Mouse (Mus musculus) inflammation-experienced regulatory T-cells, adult 6 months (primary cell): ENCODE data around the gene Jarid2. TPM values are rescaled to one million over a fixed set of nuclear protein-coding genes. Genes with fewer than 3 reads are reported as not detected.

Experiments used
- ATAC-seq: one replicate; pipeline ENCODE4 v1.8.0; 2017
- polyA plus RNA-seq, 3 experiments: library from polyadenylated mRNA; unstranded; fragments of 100-300 nt; shearing (Covaris generic); gene quantifications; one replicate each; pipeline ENCODE4 v1.2.1; 2017

The Jarid2 gene
- polyA plus RNA-seq, 3 experiments from 2014 or later: 42.0 to 59.1 (median 56.1) TPM

DNA sequence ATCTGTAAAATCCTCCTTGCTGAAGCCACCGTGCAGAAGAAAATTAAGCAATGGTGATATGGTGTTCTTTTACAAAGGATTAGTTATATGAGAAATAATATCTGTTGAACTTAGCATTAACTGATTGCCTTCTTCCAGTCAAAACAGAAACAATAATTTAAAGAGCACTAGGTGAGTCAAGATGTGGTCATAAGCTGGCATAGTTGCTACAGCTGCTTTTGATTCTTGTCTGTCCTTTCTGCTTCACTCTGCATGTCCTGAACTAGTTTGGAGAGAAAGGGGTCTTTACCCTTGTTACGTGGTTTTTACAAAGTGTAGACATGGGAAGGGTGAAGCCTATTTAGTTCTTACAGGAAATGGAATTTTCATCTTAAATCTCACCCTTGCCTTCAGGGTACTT lies 51.9 kb downstream of the Jarid2 start:
- ATAC-seq: no peak

DNA sequence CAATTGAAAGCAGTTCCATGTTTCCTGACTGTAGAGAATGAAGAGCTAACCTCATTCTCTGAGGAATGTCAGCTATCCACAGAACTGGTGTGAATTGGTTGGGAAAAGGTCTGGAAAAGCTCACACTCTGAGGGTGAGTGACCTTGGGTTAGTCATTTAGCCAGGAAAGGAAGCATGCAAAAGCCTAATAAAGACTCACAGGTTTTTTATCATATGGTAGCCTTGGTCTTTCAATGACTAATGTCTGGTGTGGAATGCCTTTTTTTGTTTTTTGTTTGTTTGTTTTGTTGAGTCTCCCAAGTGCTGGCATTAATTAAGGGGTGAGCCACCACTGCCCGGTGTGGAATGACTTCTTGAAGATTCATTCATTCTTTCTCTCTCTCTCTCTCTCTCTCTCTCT lies 55.3 kb downstream of the Jarid2 start:
- ATAC-seq: no peak

DNA sequence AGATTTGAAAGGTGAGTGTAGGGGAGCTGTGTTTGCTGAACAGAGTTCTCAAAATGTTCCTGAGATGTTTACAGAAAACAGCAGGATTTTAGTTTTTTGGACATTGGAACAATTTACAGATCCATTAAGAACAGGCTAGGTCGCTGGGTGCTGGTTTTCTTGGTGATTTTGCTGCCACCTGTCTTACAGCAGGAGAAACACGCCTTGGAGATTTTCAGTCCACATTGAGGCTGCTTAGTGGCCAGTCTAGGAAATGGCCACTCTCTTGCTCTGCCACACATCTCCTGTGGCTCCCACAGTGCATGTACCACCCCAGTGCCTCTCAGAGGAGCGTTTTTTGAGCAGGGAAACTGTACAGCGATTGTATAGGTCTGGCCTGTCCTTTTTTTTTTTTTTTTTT lies 57.0 kb downstream of the Jarid2 start:
- peak; percentile 46 for ATAC-seq

DNA sequence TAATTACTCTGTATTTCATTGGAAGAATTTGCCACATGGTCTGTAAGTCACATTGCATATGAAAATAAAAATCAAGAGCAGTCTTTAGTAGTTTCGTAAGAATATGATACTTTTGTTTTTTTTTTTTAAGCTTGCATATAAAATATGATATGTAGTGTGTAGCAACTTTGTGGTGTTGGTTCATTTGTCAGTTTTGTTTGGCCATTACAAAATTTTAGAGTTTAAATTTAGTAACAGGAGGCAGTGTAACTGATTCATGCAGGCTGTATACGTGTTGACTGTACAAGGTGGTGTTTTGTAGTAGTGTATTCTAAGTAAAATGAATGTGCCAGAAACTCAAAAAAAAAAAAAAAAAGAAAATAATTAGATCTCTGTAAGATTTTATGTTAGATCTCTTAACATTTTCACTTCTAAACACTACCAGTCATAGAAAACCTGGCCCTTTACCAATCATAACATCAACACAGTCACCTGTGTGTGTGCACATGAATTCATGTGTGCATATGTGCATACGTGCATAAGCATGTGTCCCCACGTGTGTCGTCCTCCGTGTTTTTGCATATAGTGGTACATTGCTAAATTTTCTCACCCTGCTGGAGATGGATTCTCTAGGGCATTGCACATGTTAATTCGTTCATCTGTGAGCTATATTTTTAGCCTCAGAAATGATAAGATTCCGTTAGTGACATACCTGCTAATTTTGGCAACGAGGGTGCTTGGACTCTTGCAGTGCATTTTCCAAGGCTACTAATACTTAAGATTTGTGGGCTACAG lies 59.3 kb downstream of the Jarid2 start:
- no peak for ATAC-seq

DNA sequence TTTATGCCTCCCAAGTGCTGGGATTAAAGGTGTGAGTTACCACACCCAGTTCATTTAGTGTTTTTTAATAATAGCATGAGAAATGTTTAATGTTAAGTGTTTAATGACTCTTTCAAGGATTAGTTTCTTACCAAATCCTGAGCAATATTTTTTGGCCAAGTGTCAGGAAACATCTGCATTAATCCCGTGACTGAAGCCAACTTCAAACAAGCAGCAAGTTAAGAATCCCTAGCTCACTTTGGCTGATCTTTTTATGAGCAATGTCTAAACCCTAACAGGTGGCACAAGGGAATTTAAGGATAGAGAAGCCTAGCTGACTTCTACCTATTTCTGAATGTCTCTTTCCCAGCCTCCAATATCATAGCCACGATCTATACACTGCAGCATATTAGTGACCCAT lies 60.7 kb downstream of the Jarid2 start:
- no peak for ATAC-seq

DNA sequence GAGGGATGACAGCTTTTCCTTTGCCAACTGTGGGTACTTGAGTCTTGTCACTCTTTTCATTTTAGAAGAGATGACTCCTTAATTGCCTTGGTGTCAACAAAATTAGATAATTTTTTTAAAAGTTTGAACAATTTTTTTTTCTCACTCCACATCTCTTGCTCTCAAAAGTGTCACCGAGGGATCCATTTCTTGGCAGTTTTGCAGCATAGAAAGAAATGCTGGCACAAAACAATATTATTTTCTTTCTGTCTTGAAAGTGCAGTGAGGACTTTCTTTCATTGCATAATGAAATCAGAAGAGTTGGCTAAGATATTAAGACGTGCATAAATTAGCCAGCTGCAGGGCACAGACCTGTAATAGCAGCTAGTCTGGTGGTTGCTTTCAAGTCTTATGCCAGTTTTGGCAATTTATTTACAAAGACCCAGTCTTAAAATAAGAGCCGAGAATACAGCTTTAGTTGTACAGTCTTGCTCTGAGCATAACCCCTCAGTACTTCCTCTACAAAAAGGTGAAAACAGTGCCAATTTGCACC lies 63.2 kb downstream of the Jarid2 start:
- no peak for ATAC-seq

DNA sequence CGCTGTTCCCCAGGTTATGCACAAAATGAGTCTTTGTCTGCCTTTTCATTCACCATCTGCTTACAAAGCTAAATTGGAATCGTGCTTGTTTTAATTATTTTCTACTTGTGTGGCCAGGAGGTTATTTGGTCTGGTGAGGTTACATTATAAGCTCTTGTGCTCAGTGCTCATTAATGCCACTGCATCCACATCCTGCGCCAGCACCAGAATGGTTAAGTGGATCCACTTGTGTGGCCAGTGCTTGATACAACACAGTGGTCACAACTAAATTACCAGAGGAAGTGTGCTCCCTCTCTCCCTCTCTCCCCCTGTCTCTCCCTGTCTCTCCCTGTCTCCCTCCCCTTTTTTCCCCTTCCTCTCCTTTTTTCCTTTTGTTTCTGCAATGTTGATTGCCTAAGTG lies 66.6 kb downstream of the Jarid2 start:
- ATAC-seq: no peak

DNA sequence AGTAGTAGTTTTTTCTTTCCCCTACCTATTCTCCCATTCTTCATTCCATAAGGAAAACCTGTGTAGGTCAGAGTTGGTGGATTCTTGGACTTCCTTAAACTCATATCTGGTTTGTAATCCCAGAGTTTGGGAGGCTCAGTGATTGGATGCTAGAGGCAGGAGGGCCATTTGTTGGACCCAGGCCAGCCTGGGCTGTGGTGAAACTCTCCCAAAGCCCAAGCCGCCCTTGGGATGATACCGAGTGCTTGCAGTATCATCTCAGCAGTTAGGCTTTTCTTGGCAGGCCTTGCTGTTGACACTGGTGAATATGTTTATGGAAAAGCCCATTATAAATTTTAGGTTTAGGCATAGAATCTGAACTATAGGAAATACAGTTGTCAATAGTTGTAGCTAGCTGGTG lies 67.5 kb downstream of the Jarid2 start:
- ATAC-seq: no peak

DNA sequence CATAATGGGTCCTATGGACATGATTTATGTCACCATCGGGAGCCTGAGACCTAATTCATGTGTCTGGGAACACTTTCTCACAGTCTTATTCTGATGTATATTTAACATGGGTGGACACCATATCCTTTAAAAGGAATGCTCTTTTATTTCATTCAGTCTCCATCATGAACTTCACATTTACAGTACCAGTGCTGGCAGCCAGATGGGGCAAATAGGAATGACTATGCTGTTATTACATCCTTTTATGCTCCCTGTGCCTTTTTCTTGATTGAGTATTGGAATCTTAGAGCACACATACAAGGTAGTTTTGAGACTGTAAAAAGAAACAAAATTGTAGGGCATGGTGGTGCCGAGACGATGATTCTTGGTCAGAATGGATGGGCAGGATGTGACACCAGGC lies 69.0 kb downstream of the Jarid2 start:
- no peak for ATAC-seq

DNA sequence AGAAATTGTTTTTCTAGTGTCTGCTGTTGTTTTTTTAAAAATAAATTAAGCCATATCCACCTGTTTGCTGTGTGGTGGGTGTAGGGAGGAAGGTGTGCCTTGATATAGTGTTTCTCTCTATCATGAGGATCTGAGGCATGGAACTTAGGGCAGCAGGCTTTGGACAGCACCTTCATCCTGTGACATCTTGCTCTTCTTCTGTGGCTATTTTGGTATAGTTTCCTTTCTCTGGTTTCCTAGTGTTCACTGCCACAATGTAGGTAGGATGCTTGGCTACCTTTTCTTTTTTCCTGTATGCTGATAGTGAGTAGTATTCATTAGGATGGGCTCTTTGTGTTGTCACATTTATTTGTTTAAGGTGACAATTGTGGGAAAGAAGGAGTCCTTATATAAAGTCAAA lies 69.9 kb downstream of the Jarid2 start:
- ATAC-seq: no peak

DNA sequence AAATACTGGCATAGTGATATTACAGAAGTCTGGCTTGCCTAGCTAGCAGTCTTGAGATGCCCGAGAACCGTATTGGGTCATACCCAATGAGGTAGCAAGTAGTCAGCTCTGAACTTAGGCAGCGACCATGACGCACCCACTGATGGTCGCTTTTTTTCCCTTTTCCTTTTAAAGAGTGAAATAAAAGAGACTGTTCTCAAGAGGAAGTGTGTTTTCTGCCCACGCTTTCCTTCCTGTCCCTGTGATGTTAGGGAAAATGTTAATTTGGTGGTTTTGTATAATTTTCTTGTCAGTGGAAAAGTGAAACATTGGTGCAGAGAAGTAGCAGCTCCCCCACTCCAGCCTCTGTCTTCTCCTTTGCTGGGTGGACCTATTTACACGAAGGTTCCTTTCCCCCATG lies 70.8 kb downstream of the Jarid2 start:
- peak; percentile 84 for ATAC-seq

DNA sequence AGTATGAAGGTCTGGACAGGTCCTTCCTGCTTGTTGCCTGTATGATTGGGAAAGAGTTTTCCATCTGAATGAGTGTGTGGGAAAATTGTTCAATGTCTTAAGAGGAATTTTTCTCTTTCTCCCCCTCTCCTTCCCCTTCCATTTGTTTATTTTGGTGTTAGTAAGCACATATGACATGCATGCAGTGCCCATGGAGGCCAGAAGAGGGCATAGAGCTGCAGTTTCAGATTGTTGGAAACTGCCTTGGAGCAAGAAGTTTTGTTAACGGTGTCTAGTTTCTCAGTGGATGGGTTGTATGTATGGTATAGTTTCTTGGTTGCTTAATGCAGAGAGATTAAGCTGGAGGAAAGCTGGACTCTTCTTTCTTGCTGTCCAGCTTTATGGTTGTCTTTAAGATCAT lies 75.6 kb downstream of the Jarid2 start:
- ATAC-seq: no peak

DNA sequence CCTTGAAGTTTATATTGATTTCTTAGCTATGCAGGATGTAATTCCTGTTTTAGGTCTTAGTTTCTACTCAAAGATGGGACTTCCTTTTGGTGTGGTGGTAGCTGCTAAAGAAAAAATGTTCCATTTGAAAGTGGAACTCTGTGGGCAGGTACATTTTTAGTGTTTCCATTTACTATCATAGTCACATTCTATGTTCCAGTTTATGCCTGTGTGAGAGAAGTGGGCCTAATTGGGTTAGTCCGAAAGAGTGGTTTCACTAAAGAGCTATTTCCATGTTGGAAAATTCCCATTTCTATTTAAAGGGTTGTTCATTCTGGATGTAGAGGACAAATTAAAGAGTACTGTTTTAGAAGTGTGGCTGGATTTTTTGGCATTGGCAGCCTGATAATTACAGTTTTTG lies 79.0 kb downstream of the Jarid2 start:
- ATAC-seq: peak; percentile 60

DNA sequence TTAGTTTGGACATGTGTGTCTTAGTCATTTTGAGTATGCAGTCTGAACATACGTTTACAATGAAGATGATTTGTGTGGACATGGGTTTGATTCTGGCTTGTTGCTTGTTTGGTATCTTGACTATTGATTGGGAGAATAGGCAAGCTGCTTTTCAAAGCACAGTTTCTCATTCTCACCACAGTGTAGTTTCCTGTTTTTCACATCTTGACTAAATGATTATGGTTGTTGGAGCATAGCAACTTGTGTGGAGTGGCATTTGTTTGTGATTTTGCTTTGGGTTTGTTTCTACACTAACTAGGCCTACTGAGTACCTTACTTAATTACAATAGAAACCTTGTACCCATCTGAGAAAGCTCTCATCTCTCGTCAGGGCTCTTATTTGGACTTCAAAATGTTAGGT lies 81.7 kb downstream of the Jarid2 start:
- no peak for ATAC-seq

DNA sequence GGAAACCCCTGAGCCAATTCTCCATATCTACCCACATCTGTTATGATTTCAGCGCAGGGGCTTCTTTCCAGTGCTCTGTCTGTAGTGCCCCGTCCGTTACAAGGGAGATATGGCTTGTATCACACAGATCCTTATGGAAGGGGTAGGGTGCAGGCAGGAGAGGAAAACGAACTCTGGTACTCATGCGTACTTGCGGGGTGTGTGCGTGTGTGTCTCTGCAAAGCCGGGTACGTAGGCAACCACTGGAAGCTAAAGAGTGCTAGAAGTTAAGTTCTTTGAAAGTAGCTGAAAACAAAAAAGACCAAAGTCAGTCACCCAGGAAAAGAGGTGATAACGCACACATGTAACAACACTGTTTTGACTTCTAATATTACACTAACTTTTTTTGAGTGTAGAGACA lies 82.3 kb downstream of the Jarid2 start:
- peak; percentile 45 for ATAC-seq

DNA sequence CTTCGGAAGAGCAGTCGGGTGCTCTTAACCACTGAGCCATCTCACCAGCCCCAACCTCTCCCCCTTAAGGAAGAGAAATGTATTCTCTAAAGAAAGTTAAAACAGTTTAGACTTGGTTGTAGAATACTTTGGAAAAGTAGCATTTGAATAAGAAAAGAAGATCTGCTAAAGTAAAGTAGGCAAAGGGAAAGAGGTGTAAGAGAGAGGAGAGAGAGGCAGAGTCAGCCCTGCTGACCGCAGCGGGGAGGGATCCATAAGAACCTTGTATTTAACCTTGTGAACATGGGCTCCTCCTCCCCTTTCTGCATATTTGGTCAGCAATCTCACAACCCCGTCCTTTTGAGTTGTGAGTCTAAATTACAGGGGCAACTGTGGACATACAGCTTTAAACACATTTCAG lies 83.1 kb downstream of the Jarid2 start:
- no peak for ATAC-seq

DNA sequence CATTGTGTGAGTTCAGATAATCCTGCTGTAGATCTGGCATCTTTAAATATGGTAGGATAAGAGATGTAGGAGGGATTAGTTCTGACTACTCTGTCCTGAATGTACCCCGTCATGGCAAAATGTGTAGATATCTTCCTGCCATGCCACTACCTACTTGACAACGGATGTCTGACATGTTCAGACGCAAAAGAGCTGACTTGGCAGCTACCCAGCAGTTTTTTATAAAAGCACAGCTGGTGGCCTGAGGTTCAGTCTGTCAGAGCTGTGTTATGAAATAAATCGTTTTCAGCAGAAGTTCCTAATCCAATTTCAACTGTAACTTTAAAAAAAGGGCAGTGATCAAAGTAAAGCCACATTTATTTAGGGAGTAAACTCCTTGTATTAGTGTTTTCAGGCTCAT lies 90.1 kb downstream of the Jarid2 start:
- ATAC-seq: peak; percentile 86

DNA sequence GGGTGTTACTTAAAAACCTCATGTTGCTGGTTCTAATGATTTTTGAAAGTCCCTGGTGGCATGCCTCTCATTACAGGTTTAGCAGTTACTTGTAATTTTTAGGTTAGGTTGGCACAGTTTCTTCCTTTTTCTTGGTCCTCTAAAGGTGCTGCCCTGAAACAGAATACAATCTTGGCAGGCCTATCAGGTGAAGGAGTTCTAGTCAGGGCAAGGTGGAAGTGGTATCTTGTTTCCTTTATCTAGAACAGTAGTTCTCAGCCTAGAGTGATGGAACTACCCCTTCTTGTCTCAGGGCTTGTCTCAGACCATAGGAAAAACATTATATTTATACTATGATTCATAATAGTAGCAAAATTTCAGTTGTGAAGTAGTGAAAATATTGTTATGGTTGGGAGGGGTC lies 93.3 kb downstream of the Jarid2 start:
- peak; percentile 26 for ATAC-seq

DNA sequence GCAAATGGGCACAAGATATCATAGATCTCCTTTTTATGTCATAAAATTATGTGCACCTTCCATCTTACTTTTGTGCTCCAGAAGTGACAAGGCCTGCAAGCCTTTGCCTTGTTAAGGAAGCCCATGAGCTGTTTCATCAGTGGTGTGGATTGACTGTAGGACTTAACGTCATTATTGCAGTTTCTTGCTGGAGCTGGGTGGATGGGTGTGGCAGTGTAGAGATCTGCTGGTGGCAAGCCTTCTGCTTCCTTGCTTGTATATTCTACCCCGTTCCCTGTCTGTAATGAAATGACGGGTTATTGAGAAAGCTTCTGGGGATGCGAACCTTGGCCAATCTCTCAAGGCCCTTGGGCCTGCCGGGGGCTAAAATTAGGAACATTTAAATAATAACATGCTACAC lies 99.6 kb downstream of the Jarid2 start:
- no peak for ATAC-seq

DNA sequence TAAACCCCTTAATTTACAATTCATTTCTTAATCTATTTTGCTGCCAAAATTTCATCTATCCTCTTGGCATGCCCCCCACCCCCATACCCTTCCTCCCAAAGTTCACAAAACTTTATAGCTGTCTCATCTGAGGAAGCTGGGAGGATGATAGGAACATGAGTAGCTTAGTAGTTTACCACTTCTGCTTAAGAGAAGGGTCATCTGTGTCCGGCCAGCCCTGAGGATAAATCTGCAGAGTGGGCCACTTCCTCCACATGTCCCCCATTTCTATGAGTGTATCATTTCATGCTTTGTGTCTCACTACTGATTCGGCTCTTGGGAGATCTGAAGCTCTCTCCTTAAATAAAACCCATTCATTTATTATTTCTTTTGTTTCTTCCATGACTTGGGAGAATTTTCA lies 102.8 kb downstream of the Jarid2 start:
- ATAC-seq: no peak

DNA sequence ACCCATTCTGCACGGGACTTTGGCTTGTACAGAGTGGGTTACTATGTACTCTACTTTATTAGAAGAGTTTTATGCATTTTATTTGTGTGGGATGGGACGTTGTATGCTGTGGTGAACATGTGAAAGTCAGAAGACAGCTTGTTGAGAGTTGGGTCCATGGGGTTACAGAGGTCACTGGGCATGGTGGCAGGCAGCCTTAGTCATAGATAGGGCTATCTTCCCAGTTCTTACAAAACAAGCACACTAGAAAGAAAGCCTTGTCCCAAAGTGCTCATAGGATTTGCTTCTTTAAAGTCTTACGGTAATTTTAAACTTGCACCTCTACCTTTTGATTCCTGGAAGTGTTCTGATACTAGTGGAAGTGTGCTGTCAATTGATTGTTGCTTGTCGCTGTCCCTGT lies 103.6 kb downstream of the Jarid2 start:
- ATAC-seq: no peak

DNA sequence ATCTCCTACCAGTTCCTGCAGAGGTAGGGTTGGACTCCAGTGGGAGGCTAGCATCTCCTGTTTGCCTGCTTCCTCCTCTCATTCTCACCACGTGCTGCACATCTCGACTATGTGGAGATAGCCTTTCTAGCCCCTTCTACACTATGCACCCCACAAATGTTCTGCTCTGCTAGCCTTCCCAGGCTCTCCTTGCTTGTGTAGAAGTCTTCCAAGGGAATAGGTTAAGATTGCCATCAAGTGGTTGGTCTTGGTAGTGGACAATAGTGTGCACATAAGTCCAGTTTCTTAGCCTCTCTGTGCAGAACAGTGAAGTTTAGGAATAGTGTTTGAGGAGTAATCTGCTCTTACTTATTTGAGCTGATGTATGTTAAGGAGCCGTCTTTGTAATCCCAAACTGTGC lies 104.1 kb downstream of the Jarid2 start:
- peak; percentile 72 for ATAC-seq

DNA sequence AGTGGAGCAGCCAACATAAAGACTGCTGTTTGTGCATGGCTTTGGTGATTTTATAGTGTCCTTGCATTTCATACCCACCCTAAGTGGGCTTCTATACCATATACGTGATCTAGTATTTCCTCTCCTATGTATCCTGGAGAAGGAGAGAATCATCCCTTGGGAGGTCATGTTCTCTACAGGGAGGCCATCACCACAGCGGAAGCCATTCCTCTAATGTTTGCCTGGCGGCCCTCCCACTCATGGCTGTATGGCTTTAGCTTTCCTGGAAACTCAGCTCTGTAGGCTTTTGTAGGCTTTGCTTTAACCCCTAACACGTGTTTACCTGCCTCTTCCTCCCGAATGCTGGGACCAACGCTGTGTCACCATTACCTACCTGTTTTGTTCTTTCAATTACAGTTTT lies 108.2 kb downstream of the Jarid2 start:
- no peak for ATAC-seq

DNA sequence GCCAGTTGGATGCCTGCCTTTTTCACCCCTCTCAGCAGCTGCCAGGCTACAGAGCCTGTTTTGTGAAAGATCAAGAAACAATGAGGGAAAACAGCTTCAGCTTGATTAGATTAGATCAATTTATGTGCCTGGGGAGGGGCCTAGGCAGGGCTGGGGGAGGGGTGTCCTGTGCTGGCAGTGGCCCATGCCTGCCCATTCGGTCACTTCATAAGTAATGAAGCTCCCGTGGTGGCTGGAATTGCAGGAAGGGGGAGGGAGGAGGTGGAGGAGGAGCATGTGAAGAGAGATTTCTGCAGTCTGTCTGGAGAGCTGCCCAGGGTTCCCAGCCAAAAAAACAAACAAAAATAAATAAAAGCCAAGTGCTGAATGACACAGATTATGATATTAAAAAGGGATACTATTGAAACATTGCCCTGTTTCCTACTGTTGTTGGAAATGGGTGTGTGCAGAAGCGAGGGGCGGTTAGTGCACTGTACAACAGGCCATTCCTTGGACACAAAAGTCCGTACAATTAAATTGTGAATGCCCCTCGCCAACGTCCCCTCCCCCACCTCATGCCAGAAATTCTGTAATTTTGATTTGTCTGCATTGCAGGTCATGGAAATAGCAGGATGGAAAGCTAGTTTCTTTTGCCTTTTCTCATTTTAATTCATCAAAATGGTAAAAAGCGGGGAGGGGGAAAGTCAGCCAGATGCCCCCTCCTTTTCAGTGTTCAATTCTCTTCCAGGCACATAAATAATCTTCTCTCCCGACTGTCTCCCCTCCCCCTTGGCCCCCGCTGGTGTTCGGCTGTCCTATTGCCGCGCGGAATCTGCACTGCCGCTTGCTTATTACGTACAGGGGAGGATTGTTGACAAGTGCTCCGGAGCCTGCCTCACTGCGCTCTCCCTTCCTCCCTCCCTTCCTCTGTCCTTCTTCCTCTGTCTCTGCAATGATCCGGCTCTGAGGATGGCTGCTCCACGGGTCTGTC lies 110.9 kb downstream of the Jarid2 start:
- ATAC-seq: no peak
